Comparison of ENCODE assay signal across 18 mouse cellular contexts in the genomic region with DNA sequence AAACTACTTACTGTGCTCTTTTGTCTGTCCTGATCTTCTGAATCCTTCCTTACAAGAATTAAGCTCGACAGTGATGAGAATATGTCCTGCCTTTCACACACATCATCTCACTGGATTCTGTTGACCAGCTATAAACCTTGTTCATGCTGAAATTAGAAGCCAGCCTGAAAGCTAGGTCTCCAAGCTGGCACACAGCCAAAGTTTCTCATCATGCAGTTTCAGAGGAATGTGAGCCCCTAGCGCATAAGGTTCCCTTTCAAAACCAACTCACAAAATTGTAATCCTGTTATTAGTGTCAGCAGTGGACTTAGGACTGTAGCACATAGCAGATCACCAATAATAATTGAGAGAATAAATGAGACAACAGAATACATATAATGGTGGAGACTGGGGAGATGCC.
A peak's percentile ranks its signal among the peaks of the same experiment; 100 is the strongest.
DNase-seq lines count a peak whose midpoint lies in the region; ATAC-seq and TF ChIP-seq lines count a peak whose summit lies in the region.
"Had no signal": no experiment of that assay in that cellular context is flagged by ENCODE, and none has a peak within 500 bp of the region (broad histone marks: within the 10 kb centered on the region; RNA-seq: fewer than 3 reads in every experiment).

No protein-coding gene starts in this region.

- WGBS in hindbrain, embryonic 14.5 days: 75% methylated on average over 2 of the region's 2 CpGs
- WGBS in hindbrain, embryonic 10.5 days: 85% methylated on average over 2 of the region's 2 CpGs
- WGBS in midbrain, postnatal 0 days: 49% methylated on average over 2 of the region's 2 CpGs
- WGBS in midbrain, embryonic 13.5 days: 68% methylated on average over 2 of the region's 2 CpGs

- H3K27ac ChIP-seq in hindbrain, embryonic 14.5 days: no peak overlapping the region
- no peak overlapping the region for H3K27ac ChIP-seq in hindbrain, embryonic 10.5 days
- H3K27ac ChIP-seq in midbrain, postnatal 0 days (ENCODE audit: low read depth, low read length): no peak overlapping the region
- no peak overlapping the region for H3K27ac ChIP-seq in midbrain, embryonic 13.5 days
- H3K27ac ChIP-seq: heart, embryonic 13.5 days; liver, embryonic 13.5 days; stomach, postnatal 0 days had no signal

- ATAC-seq in cerebellum, adult (ENCODE audit: insufficient number of reproducible peaks, low FRiP score, low TSS enrichment): no peak
- no peak for ATAC-seq in hindbrain, embryonic 14.5 days (ENCODE audit: low FRiP score)
- no peak for ATAC-seq in midbrain, postnatal 0 days (ENCODE audit: low FRiP score)
- ATAC-seq in midbrain, embryonic 13.5 days: no peak
- ATAC-seq: intestine, postnatal 0 days; lung, postnatal 0 days had no signal

- H3K9ac ChIP-seq in hindbrain, embryonic 14.5 days: no peak overlapping the region
- H3K9ac ChIP-seq in midbrain, postnatal 0 days (replicated peaks; ENCODE audit: low read length, poor library complexity, severe bottlenecking): no peak overlapping the region
- no peak overlapping the region for H3K9ac ChIP-seq in midbrain, embryonic 13.5 days (replicated peaks)
- H3K9ac ChIP-seq: heart, embryonic 13.5 days; liver, embryonic 13.5 days had no signal

- DNase-seq in cerebellum, adult 18-20 months: peak; percentile 12 to 31
- DNase-seq in hindbrain, embryonic 14.5 days (ENCODE audit: low spot score): peak; percentile 42
- DNase-seq in hindbrain, embryonic 10.5 days (ENCODE audit: low spot score): no peak
- peak; percentile 30 for DNase-seq in midbrain, postnatal 0 days (ENCODE audit: low spot score)
- DNase-seq in retina, postnatal 1 day: peak; percentile 16
- no peak for DNase-seq in testis, postnatal 14 days (ENCODE audit: low spot score)
- DNase-seq: heart, postnatal 4 days; liver, embryonic 13.5 days; right cerebral cortex, adult 18-20 months; thymus, postnatal 4 days had no signal

- TF ChIP-seq CTCF in midbrain, postnatal 0 days (IDR thresholded peaks at IDR 0.05): no peak

- H3K4me3 ChIP-seq in hindbrain, embryonic 14.5 days (replicated peaks; ENCODE audit: low read length): no peak overlapping the region
- H3K4me3 ChIP-seq in hindbrain, embryonic 10.5 days: no peak overlapping the region
- no peak overlapping the region for H3K4me3 ChIP-seq in midbrain, postnatal 0 days (ENCODE audit: low read depth, low read length)
- H3K4me3 ChIP-seq in midbrain, embryonic 13.5 days (replicated peaks): no peak overlapping the region
- H3K4me3 ChIP-seq: heart, embryonic 13.5 days; liver, embryonic 13.5 days; megakaryocyte, embryonic 14.5 days; myocyte had no signal

- H3K9me3 ChIP-seq in hindbrain, embryonic 14.5 days (ENCODE audit: control insufficient read depth, low read length): no peaks in the 10 kb centered on the region
- H3K9me3 ChIP-seq in hindbrain, embryonic 10.5 days: no peaks in the 10 kb centered on the region
- no peaks in the 10 kb centered on the region for H3K9me3 ChIP-seq in midbrain, postnatal 0 days (ENCODE audit: low read length)
- H3K9me3 ChIP-seq in midbrain, embryonic 13.5 days: no peaks in the 10 kb centered on the region
- H3K9me3 ChIP-seq: heart, embryonic 13.5 days; liver, embryonic 13.5 days; megakaryocyte, embryonic 14.5 days had no signal

- no peaks in the 10 kb centered on the region for H3K27me3 ChIP-seq in hindbrain, embryonic 14.5 days (ENCODE audit: control insufficient read depth, insufficient read depth, low read length)
- H3K27me3 ChIP-seq in hindbrain, embryonic 10.5 days (ENCODE audit: insufficient read depth, poor library complexity, severe bottlenecking): no peaks in the 10 kb centered on the region
- no peaks in the 10 kb centered on the region for H3K27me3 ChIP-seq in midbrain, postnatal 0 days (ENCODE audit: insufficient read depth, low read length)
- no peaks in the 10 kb centered on the region for H3K27me3 ChIP-seq in midbrain, embryonic 13.5 days
- H3K27me3 ChIP-seq: heart, embryonic 13.5 days; liver, embryonic 13.5 days; megakaryocyte, embryonic 14.5 days had no signal

- no peak overlapping the region for H3K4me2 ChIP-seq in hindbrain, embryonic 14.5 days (replicated peaks)
- no peak overlapping the region for H3K4me2 ChIP-seq in midbrain, postnatal 0 days (ENCODE audit: low read depth, low read length, poor library complexity, severe bottlenecking)
- H3K4me2 ChIP-seq in midbrain, embryonic 13.5 days (replicated peaks): no peak overlapping the region
- H3K4me2 ChIP-seq: heart, embryonic 13.5 days; liver, embryonic 13.5 days had no signal

- no peaks in the 10 kb centered on the region for H3K4me1 ChIP-seq in hindbrain, embryonic 14.5 days (replicated peaks; ENCODE audit: control insufficient read depth, insufficient read depth, low read length)
- no peaks in the 10 kb centered on the region for H3K4me1 ChIP-seq in hindbrain, embryonic 10.5 days (replicated peaks)
- H3K4me1 ChIP-seq in midbrain, postnatal 0 days (ENCODE audit: insufficient read depth, low read length): no peaks in the 10 kb centered on the region
- no peaks in the 10 kb centered on the region for H3K4me1 ChIP-seq in midbrain, embryonic 13.5 days (replicated peaks)
- H3K4me1 ChIP-seq: liver, embryonic 13.5 days; megakaryocyte, embryonic 14.5 days had no signal

- no peaks in the 10 kb centered on the region for H3K36me3 ChIP-seq in hindbrain, embryonic 14.5 days (replicated peaks; ENCODE audit: control insufficient read depth, insufficient read depth)
- no peaks in the 10 kb centered on the region for H3K36me3 ChIP-seq in hindbrain, embryonic 10.5 days
- H3K36me3 ChIP-seq in midbrain, postnatal 0 days (ENCODE audit: insufficient read depth, low read length): no peaks in the 10 kb centered on the region
- H3K36me3 ChIP-seq in midbrain, embryonic 13.5 days: no peaks in the 10 kb centered on the region
- H3K36me3 ChIP-seq: heart, embryonic 13.5 days; liver, embryonic 13.5 days had no signal

Comparison
In these comparisons a context has a peak if more than half of its experiments do, and no peak if none do; other contexts are left out.
1. DNase-seq: peak in cerebellum, adult 18-20 months (2 of 2), hindbrain, embryonic 14.5 days (single experiment), midbrain, postnatal 0 days (single experiment) and retina, postnatal 1 day (single experiment); none in hindbrain, embryonic 10.5 days (single experiment) and testis, postnatal 14 days (single experiment).